Mouse (Mus musculus) adrenal gland, postnatal 36 days (tissue): ENCODE data around the gene Brms1l. TPM values are rescaled to one million over a fixed set of nuclear protein-coding genes. Genes with fewer than 3 reads are reported as not detected.
A peak's percentile ranks its signal among the peaks of the same experiment; 100 is the strongest.

ENCODE experiments used
- DNase-seq, 2 experiments: peaks; one replicate each; pipeline ENCODE4 v3.0.0; 2021; ENCODE audit warnings: mixed read lengths in 1 of 2
- microRNA-seq: library from miRNA; unstranded; fragments of <30 nt; microRNA quantifications from one replicate; pipeline ENCODE4 v1.2.0, GENCODE M21; 2021
- total RNA-seq, 2 experiments: library from RNA; stranded (reverse); gene quantifications; 2 replicates each; pipeline ENCODE4 v1.2.3; 2021

Brms1l gene
- total RNA-seq, 2 experiments from 2014 or later, result 38.8 to 43.4 TPM

DNA sequence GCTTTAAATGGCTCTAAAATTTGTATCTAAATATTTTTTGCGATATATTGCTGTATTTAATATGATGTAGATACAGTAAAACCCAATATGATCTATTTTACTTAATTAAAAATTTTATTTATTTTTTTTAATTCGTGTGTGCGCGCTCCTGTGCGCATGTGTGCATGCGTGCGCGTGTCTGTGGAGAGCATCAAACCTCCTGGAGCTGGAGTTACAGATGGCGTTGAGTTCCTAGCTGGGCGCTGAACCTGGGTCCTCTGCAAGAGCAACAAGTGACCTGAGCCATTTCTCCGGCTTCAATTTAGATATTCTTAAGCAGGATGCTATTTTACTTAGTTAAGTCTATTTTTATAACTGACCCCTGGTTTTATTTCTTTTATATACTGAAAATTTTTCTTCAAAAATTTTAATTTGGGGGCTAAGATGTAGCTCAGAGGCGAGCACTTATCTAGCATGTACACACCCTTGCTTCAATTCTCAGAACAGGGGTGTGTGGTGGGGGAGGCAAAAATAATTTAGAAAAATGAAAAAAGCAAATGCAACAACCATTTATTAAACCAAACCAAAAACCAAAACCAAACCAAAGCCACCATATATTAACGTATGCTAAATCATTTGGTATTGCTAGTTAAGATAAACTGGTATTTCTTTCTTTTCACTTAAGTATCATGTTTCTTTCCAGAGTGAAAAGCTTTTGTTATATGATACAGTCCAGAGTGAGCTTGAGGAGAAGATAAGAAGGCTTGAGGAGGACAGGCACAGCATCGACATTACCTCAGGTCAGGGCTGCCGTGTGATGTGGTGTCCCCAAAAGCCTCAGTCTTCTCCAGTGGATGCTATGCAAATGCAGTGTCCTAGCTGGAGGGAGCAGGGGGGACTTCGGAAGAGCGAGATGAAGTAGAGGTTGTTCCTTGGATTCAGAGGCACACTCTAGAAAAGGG, 23.6 kb downstream of the Brms1l start:
- DNase-seq, result no peak

DNA sequence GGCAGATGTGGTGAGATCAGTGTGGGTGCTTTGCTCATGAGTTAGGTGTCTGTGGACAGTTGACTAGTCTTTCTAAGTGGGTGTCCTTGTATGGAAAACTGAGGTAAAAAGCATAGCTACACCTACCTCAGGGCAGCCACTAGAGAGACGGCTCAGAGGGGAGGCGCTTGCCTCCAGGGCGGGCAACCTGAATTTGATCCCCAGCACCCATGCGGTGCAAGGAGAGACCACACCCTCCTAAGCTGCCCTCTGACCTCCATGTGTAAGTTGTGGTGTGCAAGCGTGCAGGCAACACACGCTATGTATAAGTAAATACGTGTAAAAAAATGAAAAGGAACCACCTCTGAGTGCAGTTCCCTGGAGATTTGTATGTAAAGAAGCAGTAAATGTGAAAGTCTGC, 24.5 kb downstream of the Brms1l start:
- no peak for DNase-seq

DNA sequence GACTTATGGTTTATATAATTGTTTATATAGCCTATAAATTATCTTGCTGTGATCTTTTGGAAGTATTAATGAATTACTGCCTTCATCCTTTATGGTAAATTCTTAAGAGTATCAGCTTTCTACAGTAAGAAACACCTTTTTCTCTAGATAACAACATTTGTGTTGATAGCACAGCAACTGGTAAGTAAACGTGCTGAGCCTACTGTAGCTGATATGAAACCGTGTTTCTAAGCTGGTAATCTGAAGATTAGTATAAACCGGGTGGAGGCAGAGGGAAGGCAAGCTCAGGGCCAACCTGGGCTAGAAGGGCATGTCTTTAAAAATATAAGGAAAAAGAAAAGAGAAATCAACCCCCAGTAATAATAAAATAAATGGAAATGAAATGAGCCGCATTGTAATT, 31.6 kb downstream of the Brms1l start:
- no peak for DNase-seq

DNA sequence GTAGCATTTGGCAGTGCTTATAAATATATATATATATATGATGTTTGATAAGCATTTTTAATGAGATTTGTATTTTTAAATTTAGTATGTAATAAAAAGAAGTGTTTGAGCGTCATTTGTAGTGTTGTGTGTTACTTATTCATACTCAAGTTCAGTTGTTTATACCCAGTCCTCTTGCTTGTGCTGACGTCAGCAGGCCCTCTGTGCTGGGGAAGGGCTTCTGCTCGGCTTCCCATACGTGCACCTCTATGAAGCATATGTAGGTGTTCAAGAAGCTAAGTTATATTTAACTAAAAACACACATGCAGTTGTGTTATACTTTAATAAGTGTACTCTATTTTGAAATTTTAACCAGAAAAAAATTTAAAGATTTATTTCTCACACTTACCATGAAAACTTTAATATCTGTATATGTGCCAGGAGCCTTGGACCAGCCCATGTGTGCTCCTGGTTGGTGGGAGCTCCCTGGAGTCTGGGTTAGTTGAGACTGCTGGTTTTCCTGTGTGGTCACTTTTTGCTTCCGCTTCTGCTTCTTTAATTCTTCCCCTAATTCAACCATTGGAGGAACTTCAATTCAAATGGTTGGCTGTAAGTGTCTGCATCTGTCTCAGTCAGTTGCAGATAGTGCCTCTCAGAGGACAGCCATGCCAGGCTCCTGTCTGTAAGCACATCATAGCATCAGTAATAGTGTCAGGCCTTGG, 33.6 kb downstream of the Brms1l start:
- no peak for DNase-seq

DNA sequence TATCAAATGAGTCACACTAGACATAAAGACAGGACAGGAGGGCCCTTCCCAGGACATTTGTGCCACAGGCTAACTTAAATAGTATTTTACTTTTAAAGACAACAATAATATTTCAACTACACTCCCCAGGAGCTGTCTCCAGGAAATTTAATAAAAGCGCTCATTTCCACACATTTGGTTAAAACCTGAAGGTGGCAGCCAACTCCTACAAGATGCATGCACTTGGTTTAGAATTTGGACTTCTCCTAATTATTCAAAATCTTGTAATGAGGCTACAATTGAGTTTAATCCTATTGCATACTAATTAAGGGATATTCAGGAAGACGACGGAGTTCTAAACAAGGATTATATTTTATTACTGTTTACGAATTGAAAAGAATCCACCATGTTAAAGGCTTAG, 49.3 kb downstream of the Brms1l start:
- DNase-seq, result no peak

- peak in 1 of 2 experiments; percentile 14 for DNase-seq
Measured at GRCm38 (mm10) chr12:55888570-55888969, 52.4 kb downstream of the Brms1l start.

DNA sequence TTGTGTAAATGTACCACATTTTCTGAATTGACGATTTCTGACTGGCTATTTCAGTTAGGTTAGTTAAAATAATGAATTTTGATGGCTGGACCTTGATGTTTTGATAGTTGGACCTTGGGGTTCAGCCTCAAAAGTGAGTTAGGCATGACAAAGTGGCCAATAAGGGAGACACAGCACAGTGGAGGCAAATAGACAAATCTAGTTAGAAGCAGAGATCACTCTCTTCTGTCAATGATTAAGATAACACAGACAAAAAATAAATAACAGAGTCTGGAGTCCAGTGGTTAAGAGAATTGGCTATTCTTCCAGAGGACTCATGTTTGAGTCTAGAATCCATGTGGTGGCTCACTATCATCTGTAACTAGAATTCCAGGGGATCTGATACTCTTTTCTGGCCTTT, 68.7 kb downstream of the Brms1l start:
- DNase-seq, result no peak

DNA sequence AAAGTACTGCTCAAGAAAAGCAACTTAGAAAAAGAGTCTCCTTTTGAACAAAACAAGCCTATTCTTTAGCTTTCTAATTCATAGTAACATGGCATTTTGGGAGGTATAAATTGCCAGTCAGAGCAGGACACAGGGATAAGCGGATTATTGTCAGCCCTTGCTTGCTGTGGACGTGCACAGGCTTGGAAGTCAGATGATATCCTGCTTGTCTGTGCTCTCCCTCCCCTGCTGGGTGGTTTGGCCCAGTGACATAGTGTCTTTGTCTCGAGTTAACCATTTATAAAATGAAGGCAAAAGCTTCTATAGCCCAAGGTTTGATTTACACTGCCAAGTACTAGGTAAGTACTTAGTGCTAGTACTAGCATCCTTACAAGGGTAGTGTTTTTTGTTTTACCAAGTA, 76.0 kb downstream of the Brms1l start:
- no peak for DNase-seq

DNA sequence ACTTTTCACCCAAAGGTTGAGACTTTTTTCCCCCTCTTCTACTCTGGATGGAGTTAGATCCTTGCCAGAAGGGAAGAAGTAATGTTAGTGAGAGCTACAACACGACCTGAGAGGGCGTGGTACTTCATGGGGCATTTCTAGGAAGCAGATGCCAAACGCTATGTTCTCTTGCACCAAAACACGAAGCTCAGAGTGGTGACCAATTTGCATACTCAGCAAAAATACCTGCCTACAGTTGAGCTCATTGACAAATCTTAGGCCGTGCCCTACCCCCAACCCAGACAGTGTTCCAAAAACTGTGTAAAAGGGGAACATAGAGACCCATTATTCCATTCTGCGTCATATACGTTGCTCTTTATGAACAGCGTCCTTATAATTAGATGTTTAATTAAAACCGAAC, 77.1 kb downstream of the Brms1l start:
- DNase-seq, result no peak

DNA sequence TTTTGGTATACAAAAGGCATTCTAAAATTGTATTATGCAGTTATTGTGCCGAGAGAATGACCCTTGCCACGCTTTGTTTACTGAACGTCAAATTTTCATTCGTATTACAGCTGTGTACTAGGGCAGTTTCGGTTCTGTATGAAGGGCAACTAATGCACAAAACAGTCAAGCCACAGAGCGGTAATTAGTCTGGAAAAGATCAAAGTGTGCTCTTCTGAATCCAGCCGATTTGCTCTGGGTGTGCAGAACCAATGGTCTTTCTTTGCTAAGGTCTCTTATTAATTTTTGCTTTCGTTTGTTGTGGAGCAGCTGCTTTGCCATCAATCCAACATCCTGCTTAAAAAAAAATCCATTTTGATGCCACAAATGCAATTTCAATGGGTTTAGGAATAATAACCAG, 80.1 kb downstream of the Brms1l start:
- no peak for DNase-seq

- no peak for DNase-seq
Measured at GRCm38 (mm10) chr12:55917020-55917419, 80.9 kb downstream of the Brms1l start.

Small RNA genes within 50 kb of the gene (microRNA-seq; reads per million reads assigned to microRNA genes)
- 2.2 reads per million for gene Gm23394

Other genes starting within 250 kb of the Brms1l start
- under 1 TPM; 0.40 to 0.92 TPM for gene Insm2, start 236.9 kb upstream of the Brms1l start, total RNA-seq
- 10 to 100 TPM; 74.2 to 80.3 TPM for gene Ralgapa1, start 15.2 kb upstream of the Brms1l start, total RNA-seq